Comparison of ENCODE assay signal across 16 mouse cellular contexts in the genomic region with DNA sequence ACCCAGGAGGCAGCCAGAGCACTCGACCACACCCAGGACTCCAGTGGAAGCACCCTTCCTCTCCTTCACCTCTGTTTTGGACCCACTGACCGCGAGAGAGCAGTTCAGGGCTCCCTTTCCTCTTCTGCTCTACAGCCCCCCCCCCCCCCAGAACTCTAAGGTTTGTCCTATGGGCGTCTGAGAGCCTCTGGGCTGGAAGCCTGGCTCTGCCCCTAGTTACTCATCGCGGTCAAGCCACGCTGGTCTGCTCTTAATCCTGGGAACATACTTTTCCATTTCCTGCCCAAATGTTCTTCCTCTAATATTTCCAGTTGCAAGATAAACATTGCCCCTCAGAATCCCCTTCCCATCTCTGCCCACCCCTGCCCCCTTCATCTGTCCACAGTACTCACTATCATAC. TPM values are rescaled to one million over a fixed set of nuclear protein-coding genes. Genes with fewer than 3 reads are reported as not detected.
DNase-seq lines count a peak whose midpoint lies in the region; ATAC-seq and TF ChIP-seq lines count a peak whose summit lies in the region.
"Had no signal": no experiment of that assay in that cellular context is flagged by ENCODE, and none has a peak within 500 bp of the region (broad histone marks: within the 10 kb centered on the region; RNA-seq: fewer than 3 reads in every experiment).

No protein-coding gene starts in this region.

- no peaks in the 10 kb centered on the region for H3K36me3 ChIP-seq in forebrain, embryonic 15.5 days
- no peaks in the 10 kb centered on the region for H3K36me3 ChIP-seq in forebrain, embryonic 16.5 days (ENCODE audit: control insufficient read depth, insufficient read depth)
- H3K36me3 ChIP-seq in kidney, embryonic 16.5 days (ENCODE audit: insufficient read depth, low read length), result peaks cover 13% of the 10 kb centered on the region
- H3K36me3 ChIP-seq in limb, embryonic 13.5 days, result peaks cover 24% of the 10 kb centered on the region
- H3K36me3 ChIP-seq in hindbrain, embryonic 11.5 days (ENCODE audit: control insufficient read depth, insufficient read depth, low read length), result no peaks in the 10 kb centered on the region
- H3K36me3 ChIP-seq: hindbrain, embryonic 15.5 days; midbrain, embryonic 15.5 days had no signal

- DNase-seq in kidney, adult 18-20 months, result no peak
- DNase-seq in Patski (ENCODE audit: low read depth, low spot score), result no peak
- DNase-seq in thymus, postnatal 0 days (ENCODE audit: low spot score), result no peak
- no peak for DNase-seq in hindbrain, embryonic 11.5 days (ENCODE audit: low spot score)
- DNase-seq: cerebellum, adult 11 months; gastrocnemius, postnatal 25 days; liver; thymus, postnatal 25 days had no signal

- H3K9me3 ChIP-seq in forebrain, embryonic 15.5 days, result no peaks in the 10 kb centered on the region
- H3K9me3 ChIP-seq in forebrain, embryonic 16.5 days (ENCODE audit: control insufficient read depth, low read length), result no peaks in the 10 kb centered on the region
- H3K9me3 ChIP-seq in kidney, embryonic 16.5 days (ENCODE audit: low read length), result no peaks in the 10 kb centered on the region
- H3K9me3 ChIP-seq in limb, embryonic 13.5 days, result no peaks in the 10 kb centered on the region
- no peaks in the 10 kb centered on the region for H3K9me3 ChIP-seq in hindbrain, embryonic 11.5 days (ENCODE audit: control insufficient read depth, low read length)
- H3K9me3 ChIP-seq: hindbrain, embryonic 15.5 days; midbrain, embryonic 15.5 days; neural tube, embryonic 12.5 days had no signal

- CTCF ChIA-PET in Patski (lab: Charles Lee), result interaction anchor here (1.9 kb wide), 1 partner anchor 12 kb away, joined by 9 read pairs; no protein-coding TSS in a partner anchor

- no peak for ATAC-seq in forebrain, embryonic 15.5 days (replicated peaks)
- ATAC-seq in forebrain, embryonic 16.5 days, result no peak
- no peak for ATAC-seq in kidney, embryonic 16.5 days (ENCODE audit: low FRiP score, low TSS enrichment)
- ATAC-seq in Patski, result peak; percentile 52
- ATAC-seq in limb, embryonic 13.5 days (ENCODE audit: low FRiP score, low read depth), result no peak
- no peak for ATAC-seq in hindbrain, embryonic 11.5 days (ENCODE audit: low FRiP score)
- ATAC-seq: activated CD4-positive, CD25-positive, alpha-beta regulatory T cell, adult 4 months had no signal

- no peak overlapping the region for H3K4me3 ChIP-seq in forebrain, embryonic 15.5 days
- no peak overlapping the region for H3K4me3 ChIP-seq in forebrain, embryonic 16.5 days (replicated peaks; ENCODE audit: low read length)
- no peak overlapping the region for H3K4me3 ChIP-seq in kidney, embryonic 16.5 days (ENCODE audit: low read length)
- H3K4me3 ChIP-seq in limb, embryonic 13.5 days, result no peak overlapping the region
- no peak overlapping the region for H3K4me3 ChIP-seq in hindbrain, embryonic 11.5 days (ENCODE audit: low read depth, low read length)
- H3K4me3 ChIP-seq: hindbrain, embryonic 15.5 days; midbrain, embryonic 15.5 days; neural tube, embryonic 12.5 days had no signal

- 78% methylated on average over 7 of the region's 7 CpGs for WGBS in forebrain, embryonic 15.5 days
- 89% methylated on average over 7 of the region's 7 CpGs for WGBS in forebrain, embryonic 16.5 days
- WGBS in kidney, embryonic 16.5 days, result 83% methylated on average over 7 of the region's 7 CpGs
- 85% methylated on average over 7 of the region's 7 CpGs for WGBS in limb, embryonic 13.5 days
- WGBS in hindbrain, embryonic 11.5 days, result 78% methylated on average over 7 of the region's 7 CpGs

- no peak for TF ChIP-seq CTCF in Patski (IDR thresholded peaks at IDR 0.05)

- H3K27me3 ChIP-seq in forebrain, embryonic 15.5 days, result no peaks in the 10 kb centered on the region
- H3K27me3 ChIP-seq in forebrain, embryonic 16.5 days (replicated peaks; ENCODE audit: control insufficient read depth, insufficient read depth, low read length), result no peaks in the 10 kb centered on the region
- H3K27me3 ChIP-seq in kidney, embryonic 16.5 days (ENCODE audit: insufficient read depth, low read length), result no peaks in the 10 kb centered on the region
- H3K27me3 ChIP-seq in Patski, result no peaks in the 10 kb centered on the region
- no peaks in the 10 kb centered on the region for H3K27me3 ChIP-seq in limb, embryonic 13.5 days
- no peaks in the 10 kb centered on the region for H3K27me3 ChIP-seq in hindbrain, embryonic 11.5 days (ENCODE audit: control insufficient read depth, insufficient read depth, low read length)
- H3K27me3 ChIP-seq: hindbrain, embryonic 15.5 days; midbrain, embryonic 15.5 days; neural tube, embryonic 12.5 days had no signal

- no peak overlapping the region for H3K9ac ChIP-seq in forebrain, embryonic 15.5 days (replicated peaks)
- H3K9ac ChIP-seq in forebrain, embryonic 16.5 days (replicated peaks; ENCODE audit: low read depth, low read length), result no peak overlapping the region
- H3K9ac ChIP-seq in kidney, embryonic 16.5 days (replicated peaks; ENCODE audit: low read length), result no peak overlapping the region
- no peak overlapping the region for H3K9ac ChIP-seq in limb, embryonic 13.5 days
- no peak overlapping the region for H3K9ac ChIP-seq in hindbrain, embryonic 11.5 days (ENCODE audit: low read depth, low read length)
- H3K9ac ChIP-seq: hindbrain, embryonic 15.5 days; midbrain, embryonic 15.5 days; neural tube, embryonic 12.5 days had no signal

- in situ Hi-C loops in Patski (cut with MboI; ENCODE audit: low pct_unique_long_range_greater_than_20kb), result no loop called here

- POLR2A ChIA-PET in Patski (lab: Charles Lee), result interaction anchor here (1.4 kb wide), 1 partner anchor 15 kb away, joined by 4 read pairs; no protein-coding TSS in a partner anchor

- H3K27ac ChIP-seq in forebrain, embryonic 15.5 days (replicated peaks), result 0 out of 2 replicates have a peak overlapping the region, but pooled peaks have one; percentile 32
- no peak overlapping the region for H3K27ac ChIP-seq in forebrain, embryonic 16.5 days (ENCODE audit: low read length)
- H3K27ac ChIP-seq in kidney, embryonic 16.5 days (ENCODE audit: low read length), result 0 out of 2 replicates have a peak overlapping the region, but pooled peaks have one; percentile 66
- H3K27ac ChIP-seq in limb, embryonic 13.5 days, result peak overlapping the region; percentile 84
- H3K27ac ChIP-seq in hindbrain, embryonic 11.5 days (ENCODE audit: low read depth, low read length), result no peak overlapping the region
- H3K27ac ChIP-seq: neural tube, embryonic 12.5 days had no signal

- H3K4me2 ChIP-seq in forebrain, embryonic 15.5 days (replicated peaks), result no peak overlapping the region
- H3K4me2 ChIP-seq in forebrain, embryonic 16.5 days (ENCODE audit: low read length), result no peak overlapping the region
- no peak overlapping the region for H3K4me2 ChIP-seq in kidney, embryonic 16.5 days (replicated peaks; ENCODE audit: low read depth, low read length)
- peak overlapping the region; percentile 62; the same call in 1 of the 2 replicates for H3K4me2 ChIP-seq in limb, embryonic 13.5 days (replicated peaks)
- no peak overlapping the region for H3K4me2 ChIP-seq in hindbrain, embryonic 11.5 days (replicated peaks; ENCODE audit: low read depth, low read length)
- H3K4me2 ChIP-seq: hindbrain, embryonic 15.5 days; midbrain, embryonic 15.5 days; neural tube, embryonic 12.5 days had no signal

- H3K4me1 ChIP-seq in forebrain, embryonic 15.5 days, result peaks cover 15% of the 10 kb centered on the region
- peaks cover 13% of the 10 kb centered on the region for H3K4me1 ChIP-seq in forebrain, embryonic 16.5 days (replicated peaks; ENCODE audit: control insufficient read depth, insufficient read depth, low read length)
- peaks cover 42% of the 10 kb centered on the region for H3K4me1 ChIP-seq in kidney, embryonic 16.5 days (ENCODE audit: insufficient read depth, low read length)
- peaks cover 36% of the 10 kb centered on the region for H3K4me1 ChIP-seq in limb, embryonic 13.5 days
- H3K4me1 ChIP-seq in hindbrain, embryonic 11.5 days (replicated peaks; ENCODE audit: control insufficient read depth, insufficient read depth, low read length), result no peaks in the 10 kb centered on the region
- H3K4me1 ChIP-seq: hindbrain, embryonic 15.5 days had no signal

RNA-seq across cellular contexts. Expression of gene Kremen1, which starts 15.9 kb away (rescaled TPM):
- 5.4 and 6.5 TPM in 2 replicates for polyA plus RNA-seq in forebrain, embryonic 15.5 days (2015; fragmentation: Nextera tagmentation; extraction: Ambion mirVana)
- polyA plus RNA-seq in forebrain, embryonic 16.5 days (2015; fragmentation: Nextera tagmentation; extraction: Ambion mirVana), result 4.7 and 6.3 TPM in 2 replicates
- 25.9 and 27.5 TPM in 2 replicates for polyA plus RNA-seq in kidney, embryonic 16.5 days (2015; fragmentation: Nextera tagmentation; extraction: Ambion mirVana)
- polyA plus RNA-seq in Patski (2021), result 73.0 TPM
- polyA plus RNA-seq in limb, embryonic 13.5 days (2015; fragmentation: Nextera tagmentation; extraction: Ambion mirVana), result 20.5 and 24.3 TPM in 2 replicates
- polyA plus RNA-seq in thymus, postnatal 0 days (2015; fragmentation: Nextera tagmentation; extraction: Ambion mirVana), result 42.9 and 54.9 TPM in 2 replicates
- polyA plus RNA-seq in hindbrain, embryonic 11.5 days (2014; fragmentation: Nextera tagmentation; extraction: Ambion mirVana), result 6.6 and 6.7 TPM in 2 replicates

Comparison
In these comparisons a context has a peak if more than half of its experiments do, and no peak if none do; other contexts are left out.
1. H3K27ac ChIP-seq: peak in forebrain, embryonic 15.5 days (single experiment), kidney, embryonic 16.5 days (single experiment) and limb, embryonic 13.5 days (single experiment); none in forebrain, embryonic 16.5 days (single experiment) and hindbrain, embryonic 11.5 days (single experiment).